Comparison of ENCODE assay signal across 14 mouse cellular contexts in the genomic region with DNA sequence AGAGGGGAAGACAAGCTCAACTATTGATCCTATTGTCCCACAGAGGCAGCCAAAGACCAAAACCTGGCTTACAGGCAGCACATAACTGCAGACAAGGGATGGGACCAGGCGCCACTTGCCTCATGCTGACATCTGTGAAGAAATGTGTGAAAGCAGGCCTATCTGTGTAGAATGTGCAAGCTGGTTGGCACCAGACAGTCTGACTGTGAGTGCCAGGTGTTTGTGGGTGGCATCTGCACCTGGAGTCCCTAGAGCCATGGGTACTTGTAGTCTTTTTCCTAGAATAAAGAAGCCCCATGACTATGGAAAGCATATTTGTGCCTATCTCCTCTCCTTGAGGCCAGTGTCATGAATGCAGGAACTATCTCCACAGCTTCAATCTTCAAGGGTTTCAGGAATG.
"Had no signal": no experiment of that assay in that cellular context is flagged by ENCODE, and none has a peak within 500 bp of the region (broad histone marks: within the 10 kb centered on the region; RNA-seq: fewer than 3 reads in every experiment).

No protein-coding gene starts in this region.

- H3K4me1 ChIP-seq: intestine, embryonic 15.5 days; limb, embryonic 15.5 days; liver, embryonic 12.5 days; midbrain, embryonic 15.5 days; neural tube, embryonic 13.5 days had no signal

- H3K27me3 ChIP-seq: intestine, embryonic 15.5 days; limb, embryonic 15.5 days; liver, embryonic 12.5 days; midbrain, embryonic 15.5 days; neural tube, embryonic 13.5 days had no signal

- DNase-seq: kidney, adult 18-20 months; kidney, postnatal 25 days; lung, embryonic 14.5 days; lung, postnatal 10 days; lung, postnatal 4 days; retina, postnatal 1 day; spleen, adult 18-20 months; thymus, postnatal 4 days had no signal

- H3K9me3 ChIP-seq: intestine, embryonic 15.5 days; limb, embryonic 15.5 days; liver, embryonic 12.5 days; midbrain, embryonic 15.5 days; neural tube, embryonic 13.5 days had no signal

- H3K27ac ChIP-seq: intestine, embryonic 15.5 days; limb, embryonic 15.5 days; liver, embryonic 12.5 days; midbrain, embryonic 15.5 days; neural tube, embryonic 13.5 days had no signal

- H3K36me3 ChIP-seq: intestine, embryonic 15.5 days; limb, embryonic 15.5 days; liver, embryonic 12.5 days; midbrain, embryonic 15.5 days; neural tube, embryonic 13.5 days had no signal

- H3K4me3 ChIP-seq: intestine, embryonic 15.5 days; limb, embryonic 15.5 days; liver, embryonic 12.5 days; midbrain, embryonic 15.5 days; neural tube, embryonic 13.5 days had no signal

- ATAC-seq: intestine, embryonic 15.5 days; liver, embryonic 12.5 days; midbrain, embryonic 15.5 days had no signal

- H3K9ac ChIP-seq: intestine, embryonic 15.5 days; limb, embryonic 15.5 days; liver, embryonic 12.5 days; lung, embryonic 14.5 days; midbrain, embryonic 15.5 days; neural tube, embryonic 13.5 days had no signal

- H3K4me2 ChIP-seq: intestine, embryonic 15.5 days; limb, embryonic 15.5 days; liver, embryonic 12.5 days; lung, embryonic 14.5 days; midbrain, embryonic 11.5 days; midbrain, embryonic 15.5 days; neural tube, embryonic 13.5 days had no signal
